Mouse (Mus musculus): ENCODE measurements around the gene Slc12a6. TPM values are rescaled to one million over a fixed set of nuclear protein-coding genes. Genes with fewer than 3 reads are reported as not detected.
"Not testable (repeated sequence)": the region's sequence is repeated elsewhere in the genome, so short reads cannot be mapped to it uniquely, and the experiment has no call there.

The Slc12a6 gene
- polyA plus RNA-seq, 1 experiment from 2014 or later = 10.1 TPM

- WGBS = 87% methylated on average over 8 of the region's 8 CpGs
- Histone ChIP-seq H3K4me1 (peaks cover 34% of the 10 kb centered on the region), H3K4me3 (no peak overlapping the region; the same call in 1 of the 2 replicates)
Measured at GRCm38 (mm10) chr2:112267547-112268269, 2.1 kb downstream of the Slc12a6 start.

DNA sequence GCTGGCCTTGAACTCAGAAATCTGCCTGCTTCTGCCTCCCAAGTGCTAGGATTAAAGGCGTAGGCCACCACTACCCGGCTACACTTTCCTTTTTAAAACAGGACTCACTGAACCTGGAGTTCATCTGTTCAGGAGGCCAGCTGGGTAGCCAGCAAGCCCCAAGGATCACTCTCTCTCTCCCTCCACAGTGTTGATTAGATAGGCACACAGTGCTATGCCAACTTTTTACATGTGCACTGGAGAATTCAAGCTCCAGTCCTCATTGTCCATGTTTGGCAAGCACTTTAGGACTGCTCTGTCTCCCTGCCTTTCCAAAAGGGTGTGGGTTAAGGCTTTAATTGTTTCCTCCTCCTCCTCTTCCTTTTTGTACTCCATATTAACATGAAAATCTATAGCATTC is 4.4 kb downstream of the Slc12a6 start:
- Histone ChIP-seq H3K36me3 (replicated peaks) (no peaks in the 10 kb centered on the region), H3K9me3 (no peaks in the 10 kb centered on the region), H3K4me3 (no peak overlapping the region), H3K27me3 (ENCODE audit: poor library complexity, severe bottlenecking) (no peaks in the 10 kb centered on the region), H3K4me1 (peaks cover 21% of the 10 kb centered on the region), H3K27ac (no peak overlapping the region)
- WGBS = 95% methylated on average over 2 of the region's 2 CpGs
- no peak for DNase-seq (ENCODE audit: extremely low spot score, low spot score)

More at GRCm38 (mm10) chr2:112267547-112268269, 2.1 kb downstream of the Slc12a6 start:
- DNase-seq (ENCODE audit: extremely low spot score, low spot score) = no peak
- Histone ChIP-seq H3K27ac (no peak overlapping the region), H3K27me3 (ENCODE audit: poor library complexity, severe bottlenecking) (no peaks in the 10 kb centered on the region), H3K36me3 (replicated peaks) (peaks cover 4% of the 10 kb centered on the region; the same call in 1 of the 2 replicates), H3K9me3 (no peaks in the 10 kb centered on the region)

DNA sequence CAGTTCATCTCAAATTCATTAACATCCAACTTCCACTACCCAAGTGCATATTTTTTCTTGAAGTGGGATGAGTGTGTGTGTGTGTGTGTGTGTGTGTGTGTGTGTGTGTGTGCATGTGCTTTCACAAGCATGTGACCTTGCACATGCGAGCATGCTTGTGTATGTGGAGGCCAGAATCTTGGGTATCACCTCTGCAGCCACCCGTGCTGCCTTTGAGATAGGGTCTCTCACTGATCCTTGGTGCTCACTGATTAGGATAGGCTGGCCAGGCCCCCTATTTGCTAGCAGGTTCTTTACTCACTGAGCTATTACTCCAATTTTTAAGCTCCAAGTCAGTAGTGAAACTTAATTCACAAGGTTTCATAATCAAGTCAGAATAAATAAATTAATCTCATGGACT is 7.3 kb downstream of the Slc12a6 start:
- 97% methylated on average over 2 of the region's 2 CpGs for WGBS
- Histone ChIP-seq H3K27me3 (ENCODE audit: poor library complexity, severe bottlenecking) (no peaks in the 10 kb centered on the region), H3K4me1 (no peaks in the 10 kb centered on the region; the same call in 1 of the 2 replicates), H3K27ac (no peak overlapping the region), H3K36me3 (replicated peaks) (no peaks in the 10 kb centered on the region), H3K9me3 (no peaks in the 10 kb centered on the region), H3K4me3 (no peak overlapping the region)
- no peak for DNase-seq (ENCODE audit: extremely low spot score, low spot score)

GRCm38 (mm10) chr2:112273474-112273873 is 7.8 kb downstream of the Slc12a6 start:
- no peak for DNase-seq (ENCODE audit: extremely low spot score, low spot score)
- Histone ChIP-seq H3K27me3 (ENCODE audit: poor library complexity, severe bottlenecking) (no peaks in the 10 kb centered on the region), H3K4me1 (no peaks in the 10 kb centered on the region; the same call in 1 of the 2 replicates), H3K4me3 (no peak overlapping the region), H3K27ac (no peak overlapping the region), H3K9me3 (no peaks in the 10 kb centered on the region), H3K36me3 (replicated peaks) (no peaks in the 10 kb centered on the region)
- WGBS = 92% methylated on average over 6 of the region's 6 CpGs

DNA sequence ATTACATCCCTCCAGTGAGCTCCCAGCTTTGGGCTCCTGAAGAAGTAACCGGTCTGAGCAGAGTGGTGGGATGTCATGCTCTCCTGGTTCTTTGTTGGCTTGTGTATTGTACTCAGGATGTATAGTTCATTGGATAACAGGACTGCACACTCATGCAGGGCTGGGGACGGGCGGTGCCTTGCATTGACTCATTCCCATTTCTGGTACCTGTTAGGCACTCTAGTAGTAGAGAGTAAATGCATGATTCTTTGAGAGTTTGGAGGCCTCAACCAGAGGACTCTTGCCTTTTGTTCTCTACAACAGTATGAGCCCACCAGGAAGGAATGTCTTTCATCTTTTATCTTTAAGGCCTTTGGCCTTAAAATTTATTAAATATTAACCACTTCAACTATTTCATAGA is 11.2 kb downstream of the Slc12a6 start:
- H3K36me3 ChIP-seq (replicated peaks) = no peaks in the 10 kb centered on the region
- no peak overlapping the region for H3K27ac ChIP-seq
- no peak overlapping the region for H3K4me3 ChIP-seq
- no peak for DNase-seq (ENCODE audit: extremely low spot score, low spot score)
- WGBS = 94% methylated on average over 3 of the region's 3 CpGs
- H3K4me1 ChIP-seq = no peaks in the 10 kb centered on the region
- H3K9me3 ChIP-seq = no peaks in the 10 kb centered on the region
- H3K27me3 ChIP-seq (ENCODE audit: poor library complexity, severe bottlenecking) = no peaks in the 10 kb centered on the region

DNA sequence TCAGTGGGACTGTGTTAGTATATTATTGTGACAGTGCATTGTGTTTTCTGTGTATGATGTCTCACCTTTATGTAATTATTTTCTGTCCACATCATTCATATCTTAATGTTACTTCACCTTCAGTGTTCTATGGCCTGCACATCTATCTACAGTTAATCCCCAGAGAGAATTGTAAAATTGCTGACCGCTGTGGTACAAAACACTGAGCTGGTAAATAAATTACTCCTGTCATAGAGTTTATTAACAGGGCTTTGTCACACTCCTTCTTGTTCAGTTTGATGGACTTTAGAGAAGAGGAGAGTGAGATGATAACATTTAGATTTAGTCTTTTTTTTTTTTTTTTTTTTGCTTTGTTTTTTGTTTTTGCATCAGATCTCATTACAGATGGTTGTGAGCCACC is 17.2 kb downstream of the Slc12a6 start:
- H3K4me1 ChIP-seq = peaks cover 19% of the 10 kb centered on the region
- H3K4me3 ChIP-seq = no peak overlapping the region
- H3K27ac ChIP-seq = no peak overlapping the region
- no peaks in the 10 kb centered on the region for H3K27me3 ChIP-seq (ENCODE audit: poor library complexity, severe bottlenecking)
- no peak for DNase-seq (ENCODE audit: extremely low spot score, low spot score)
- 98% methylated on average over 1 of the region's 1 CpGs for WGBS
- H3K9me3 ChIP-seq = no peaks in the 10 kb centered on the region
- H3K36me3 ChIP-seq (replicated peaks) = no peaks in the 10 kb centered on the region

DNA sequence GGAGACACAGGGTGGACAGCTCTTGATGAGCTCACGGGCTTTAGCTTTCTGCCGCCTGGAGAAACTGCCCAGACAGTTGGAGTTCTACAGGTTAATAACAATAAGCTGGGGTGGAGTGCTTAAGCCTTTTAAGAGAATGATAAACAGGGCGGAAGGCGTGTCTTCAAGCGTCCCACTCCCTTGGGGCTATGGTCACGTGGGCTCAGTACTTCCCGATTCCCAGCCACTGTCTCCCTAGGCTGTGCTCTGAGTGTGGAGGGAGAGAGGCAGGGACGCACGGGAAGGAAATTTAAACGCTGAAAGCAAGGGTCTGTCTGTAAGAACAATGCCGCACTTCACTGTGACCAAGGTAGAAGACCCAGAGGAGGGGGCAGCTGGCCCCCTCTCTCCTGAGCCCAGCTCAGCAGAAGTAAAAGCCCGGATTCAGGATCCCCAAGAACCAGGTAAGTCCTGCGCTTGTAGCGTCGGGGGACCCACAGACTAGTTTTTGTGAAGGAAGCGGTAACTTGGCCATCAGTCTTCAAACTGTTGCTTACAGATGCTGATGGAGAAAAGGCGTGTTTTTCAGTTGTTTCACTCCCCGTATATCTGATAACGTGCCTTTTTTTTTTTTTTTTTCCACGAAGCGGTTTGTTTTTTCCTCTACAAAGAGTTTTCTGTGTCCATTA is 18.9 kb downstream of the Slc12a6 start:
- no peaks in the 10 kb centered on the region for H3K27me3 ChIP-seq (ENCODE audit: poor library complexity, severe bottlenecking)
- H3K4me3 ChIP-seq = peak overlapping the region; percentile 61
- peak; percentile 46 for DNase-seq (ENCODE audit: extremely low spot score, low spot score)
- WGBS = 2% methylated on average over 21 of the region's 21 CpGs
- no peaks in the 10 kb centered on the region for H3K9me3 ChIP-seq
- H3K27ac ChIP-seq = peak overlapping the region; percentile 81
- H3K36me3 ChIP-seq (replicated peaks) = no peaks in the 10 kb centered on the region
- peaks cover 19% of the 10 kb centered on the region for H3K4me1 ChIP-seq

GRCm38 (mm10) chr2:112285031-112285390 is 19.4 kb downstream of the Slc12a6 start:
- H3K36me3 ChIP-seq (replicated peaks) = no peaks in the 10 kb centered on the region
- no peak for DNase-seq (ENCODE audit: extremely low spot score, low spot score)
- peaks cover 19% of the 10 kb centered on the region for H3K4me1 ChIP-seq
- no peaks in the 10 kb centered on the region for H3K9me3 ChIP-seq
- 65% methylated on average over 6 of the region's 6 CpGs for WGBS
- no peak overlapping the region for H3K27ac ChIP-seq
- no peaks in the 10 kb centered on the region for H3K27me3 ChIP-seq (ENCODE audit: poor library complexity, severe bottlenecking)
- peak overlapping the region; percentile 61 for H3K4me3 ChIP-seq

DNA sequence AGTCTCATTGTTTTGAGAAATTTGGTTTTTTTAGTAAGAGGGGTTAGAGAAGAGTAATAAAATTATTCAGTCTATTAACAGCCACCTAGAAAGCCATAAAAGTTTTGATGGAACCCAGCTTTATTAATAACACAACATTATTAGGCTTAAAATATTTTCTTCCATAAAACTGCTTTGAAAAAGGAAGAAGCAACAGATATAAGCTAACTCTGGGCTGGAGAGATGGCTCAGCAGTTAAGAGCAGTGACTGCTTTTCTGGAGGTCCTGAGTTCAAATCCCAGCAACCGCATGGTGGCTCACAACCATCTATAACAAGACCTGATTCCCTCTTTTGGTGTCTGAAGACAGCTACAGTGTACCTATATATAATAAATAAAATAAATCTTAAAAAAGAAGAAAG is 20.4 kb downstream of the Slc12a6 start:
- DNase-seq (ENCODE audit: extremely low spot score, low spot score); H3K36me3 ChIP-seq (replicated peaks); H3K27me3 ChIP-seq (ENCODE audit: poor library complexity, severe bottlenecking); H3K9me3 ChIP-seq; H3K4me3 ChIP-seq; H3K27ac ChIP-seq: not testable (repeated sequence)
- 90% methylated on average over 1 of the region's 1 CpGs for WGBS
- peaks cover 19% of the 10 kb centered on the region for H3K4me1 ChIP-seq

- no peak for DNase-seq (ENCODE audit: extremely low spot score, low spot score)
- no peaks in the 10 kb centered on the region for H3K36me3 ChIP-seq (replicated peaks)
- WGBS = 66% methylated on average over 4 of the region's 4 CpGs
Measured at GRCm38 (mm10) chr2:112287059-112287458, 21.4 kb downstream of the Slc12a6 start.

GRCm38 (mm10) chr2:112289507-112289906 is 23.9 kb downstream of the Slc12a6 start:
- no peak for DNase-seq (ENCODE audit: extremely low spot score, low spot score)
- WGBS = 94% methylated on average over 3 of the region's 3 CpGs
- no peaks in the 10 kb centered on the region for H3K36me3 ChIP-seq (replicated peaks)
- no peak overlapping the region for H3K27ac ChIP-seq
- no peaks in the 10 kb centered on the region for H3K9me3 ChIP-seq
- H3K4me1 ChIP-seq = peaks cover 12% of the 10 kb centered on the region
- no peak overlapping the region for H3K4me3 ChIP-seq
- no peaks in the 10 kb centered on the region for H3K27me3 ChIP-seq (ENCODE audit: poor library complexity, severe bottlenecking)

More at GRCm38 (mm10) chr2:112287059-112287458, 21.4 kb downstream of the Slc12a6 start:
- Histone ChIP-seq H3K27me3 (ENCODE audit: poor library complexity, severe bottlenecking) (no peaks in the 10 kb centered on the region), H3K4me1 (peaks cover 19% of the 10 kb centered on the region), H3K9me3 (no peaks in the 10 kb centered on the region), H3K4me3 (no peak overlapping the region), H3K27ac (no peak overlapping the region)

- Histone ChIP-seq H3K36me3 (replicated peaks) (no peaks in the 10 kb centered on the region), H3K27ac (no peak overlapping the region), H3K27me3 (ENCODE audit: poor library complexity, severe bottlenecking) (no peaks in the 10 kb centered on the region), H3K4me1 (no peaks in the 10 kb centered on the region), H3K4me3 (no peak overlapping the region), H3K9me3 (no peaks in the 10 kb centered on the region)
- 93% methylated on average over 2 of the region's 2 CpGs for WGBS
- no peak for DNase-seq (ENCODE audit: extremely low spot score, low spot score)
Measured at GRCm38 (mm10) chr2:112292823-112293222, 27.2 kb downstream of the Slc12a6 start.

DNA sequence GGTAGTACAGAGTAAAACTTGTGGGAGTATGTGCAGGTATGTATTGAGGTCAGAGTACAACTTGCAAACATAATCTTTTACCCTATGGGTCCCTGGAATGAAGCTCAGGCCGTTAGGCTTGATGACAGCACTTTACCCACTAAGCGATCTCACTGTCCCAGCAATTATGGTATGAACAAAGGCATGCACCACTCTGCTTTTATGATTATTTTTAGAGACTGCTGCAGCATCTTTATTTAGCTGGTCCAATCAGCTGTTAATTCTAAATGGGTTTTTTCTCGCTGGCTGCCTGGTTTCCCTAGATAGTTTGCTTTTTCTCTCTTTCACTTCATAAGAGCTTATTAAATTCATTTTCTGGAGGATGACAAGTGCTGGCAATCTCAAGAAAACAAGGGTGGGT is 30.6 kb downstream of the Slc12a6 start:
- Histone ChIP-seq H3K4me1 (no peaks in the 10 kb centered on the region), H3K36me3 (replicated peaks) (no peaks in the 10 kb centered on the region), H3K27me3 (ENCODE audit: poor library complexity, severe bottlenecking) (no peaks in the 10 kb centered on the region), H3K9me3 (no peaks in the 10 kb centered on the region), H3K27ac (no peak overlapping the region), H3K4me3 (no peak overlapping the region)
- DNase-seq (ENCODE audit: extremely low spot score, low spot score) = no peak
- 88% methylated on average over 3 of the region's 3 CpGs for WGBS
